Mouse (Mus musculus): Measurements from ENCODE around the gene Entpd4b.
"Not testable (repeated sequence)": the region's sequence is repeated elsewhere in the genome, so short reads cannot be mapped to it uniquely, and the experiment has no call there.

GRCm38 (mm10) chr14:69545052-69545451, 10.2 kb upstream of the Entpd4b start:
- TF ChIP-seq CTCF, POLR2A (IDR thresholded peaks at IDR 0.05; ENCODE audit: extremely low read depth, insufficient read depth, low read length): not testable (repeated sequence)
